Mouse (Mus musculus) G1E (cell line): ENCODE measurements around the gene Tmtc2. TPM values are rescaled to one million over a fixed set of nuclear protein-coding genes. Genes with fewer than 3 reads are reported as not detected.

Experiments
- ATAC-seq: 2 replicates; pipeline ENCODE4 v1.8.0; 2016; ENCODE audit warnings: mild to moderate bottlenecking; ENCODE audit not compliant: insufficient number of reproducible peaks, poor library complexity, low FRiP score, severe bottlenecking; ENCODE audit errors: extremely low read depth
- DNase-seq: peaks from one replicate; pipeline ENCODE4 v3.0.0; 2012; ENCODE audit warnings: low spot score
- H3K27me3 ChIP-seq: 2 replicates; pipeline ENCODE4 v1.6.1; 2012; ENCODE audit warnings: mild to moderate bottlenecking, low read length, inconsistent platforms; ENCODE audit not compliant: insufficient read depth
- H3K36me3 ChIP-seq: replicated peaks from 2 replicates; pipeline ENCODE3; 2012; ENCODE audit warnings: mild to moderate bottlenecking, inconsistent platforms
- H3K4me1 ChIP-seq: 2 replicates; pipeline ENCODE4 v1.6.1; 2012; ENCODE audit warnings: low read depth, low read length, inconsistent platforms, mixed read lengths; ENCODE audit not compliant: insufficient read depth
- H3K4me3 ChIP-seq: 2 replicates; pipeline ENCODE4 v1.5.1; 2012; ENCODE audit warnings: low read depth, mild to moderate bottlenecking, inconsistent platforms, low read length, moderate library complexity, mixed read lengths
- H3K9me3 ChIP-seq: replicated peaks from 2 replicates; pipeline ENCODE4 v1.6.1; 2012; ENCODE audit warnings: inconsistent platforms
- CTCF ChIP-seq: IDR thresholded peaks from 2 replicates; pipeline ENCODE4 v1.5.1; 2012; ENCODE audit warnings: low read depth, low read length, inconsistent platforms, mixed read lengths
- GATA1 ChIP-seq: IDR thresholded peaks from 2 replicates; pipeline ENCODE4 v1.6.1; 2012; ENCODE audit warnings: borderline replicate concordance, low read length, inconsistent platforms, mixed read lengths
- GATA2 ChIP-seq: IDR thresholded peaks from 2 replicates; pipeline ENCODE4 v1.6.1; 2012; ENCODE audit warnings: low read depth, low read length, inconsistent platforms, borderline replicate concordance
- POLR2AphosphoS5 ChIP-seq: IDR thresholded peaks from 2 replicates; pipeline ENCODE4 v1.6.1; 2012; ENCODE audit warnings: low read depth, low read length, inconsistent platforms; ENCODE audit not compliant: insufficient replicate concordance
- TAL1 ChIP-seq: conservative IDR thresholded peaks from 2 replicates; pipeline ENCODE4 v1.6.1; 2012; ENCODE audit warnings: low read depth, low read length, inconsistent platforms, mixed read lengths
- polyA plus RNA-seq: library from polyadenylated mRNA; stranded (reverse); fragments of >175 nt; gene quantifications from 2 replicates; pipeline ENCODE4 v1.2.3, GENCODE M21; 2012
- total RNA-seq, 2 experiments: library from RNA; stranded (forward) in 1 of 2; stranded (reverse) in 1 of 2; fragments of 200-1000 nt in 1 of 2; fragments of >200 nt in 1 of 2; fragmentation: Nextera tagmentation in 1 of 2; gene quantifications; 2 replicates each; pipeline ENCODE4 v1.2.3; 2014 to 2017

The Tmtc2 gene
- total and polyA plus RNA-seq, 3 experiments, result 0.86 to 14.4 (median 5.3) TPM

DNA sequence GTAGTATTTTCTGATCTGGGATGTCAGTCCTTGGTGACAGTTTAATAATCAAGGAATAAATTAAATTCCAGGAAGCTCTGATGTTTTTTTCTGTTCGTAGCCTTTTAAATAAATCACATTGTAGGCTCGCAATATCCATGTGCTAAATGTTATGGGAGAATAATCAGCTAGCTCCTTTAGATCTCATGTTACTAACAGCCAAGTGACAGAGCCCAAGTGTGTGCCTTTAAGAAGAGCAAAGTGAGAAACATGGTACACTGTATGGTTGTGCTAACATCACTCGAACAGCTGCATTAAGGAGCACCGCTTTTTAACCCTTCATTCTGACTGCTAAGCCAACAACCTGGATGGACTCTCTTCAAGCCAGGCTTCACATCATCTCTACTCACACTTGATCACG is 146.2 kb downstream of the Tmtc2 start:
- Histone ChIP-seq H3K4me1 (peaks cover 31% of the 10 kb centered on the region), H3K36me3 (no peaks in the 10 kb centered on the region), H3K4me3 (no peak overlapping the region), H3K27me3 (no peaks in the 10 kb centered on the region), H3K9me3 (no peaks in the 10 kb centered on the region)
- no peak for ATAC-seq
- TF ChIP-seq CTCF (no peak), GATA1 (no peak), GATA2 (no peak), POLR2AphosphoS5 (no peak)
- DNase-seq, result no peak

DNA sequence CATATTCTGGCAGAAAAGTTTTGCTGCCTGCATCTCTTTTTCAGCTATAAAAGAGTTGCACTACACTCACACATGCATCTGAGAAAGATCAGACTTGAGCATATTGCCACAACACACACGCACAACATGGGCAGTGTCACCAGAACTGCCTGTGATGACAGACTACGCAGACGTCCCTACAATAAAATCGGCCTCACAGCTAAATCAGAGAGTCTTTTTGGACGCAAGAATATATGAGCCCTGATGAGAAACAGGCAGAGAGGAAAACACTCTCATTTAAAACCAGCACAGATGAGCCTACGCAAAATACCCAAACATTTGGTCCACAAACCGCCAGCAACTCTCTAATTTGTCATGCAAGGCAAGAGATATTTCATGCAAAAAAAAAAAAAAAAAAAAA is 146.6 kb downstream of the Tmtc2 start:
- TF ChIP-seq GATA2, result no peak
- TF ChIP-seq POLR2AphosphoS5, result no peak
- TF ChIP-seq CTCF, result no peak
- no peak for TF ChIP-seq TAL1
- TF ChIP-seq GATA1, result no peak
- no peak for ATAC-seq
- H3K9me3 ChIP-seq, result no peaks in the 10 kb centered on the region

DNA sequence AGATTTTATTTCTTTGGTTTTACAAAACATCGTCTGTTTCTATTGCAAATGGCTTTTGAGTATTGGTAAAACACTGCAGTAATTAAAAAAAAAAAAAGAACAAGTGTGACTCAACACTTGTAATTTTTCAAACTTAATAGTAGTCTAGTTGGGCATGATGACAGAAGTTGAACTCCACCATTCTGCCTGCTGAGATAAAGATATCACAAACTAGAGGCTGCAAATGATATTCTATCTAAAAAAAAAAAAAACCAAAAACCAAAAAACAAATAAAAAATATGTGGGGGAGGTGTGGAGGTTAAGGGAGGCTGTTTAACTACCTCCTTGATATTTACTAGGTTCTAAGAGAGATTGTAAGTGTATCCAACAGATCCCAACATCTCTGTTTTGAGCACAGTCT is 149.2 kb downstream of the Tmtc2 start:
- H3K4me1 ChIP-seq, result peaks cover 36% of the 10 kb centered on the region
- H3K4me3 ChIP-seq, result no peak overlapping the region; the same call in 1 of the 2 replicates
- peak; percentile 84 for ATAC-seq
- no peaks in the 10 kb centered on the region for H3K27me3 ChIP-seq
- DNase-seq, result no peak
- TF ChIP-seq GATA2, result no peak
- no peak for TF ChIP-seq POLR2AphosphoS5
- no peak for TF ChIP-seq GATA1
- no peak for TF ChIP-seq CTCF
- no peak for TF ChIP-seq TAL1
- H3K9me3 ChIP-seq, result no peaks in the 10 kb centered on the region
- no peaks in the 10 kb centered on the region for H3K36me3 ChIP-seq

More for the DNA sequence above, 146.6 kb downstream of the Tmtc2 start:
- Histone ChIP-seq H3K36me3 (no peaks in the 10 kb centered on the region), H3K4me1 (peaks cover 34% of the 10 kb centered on the region), H3K4me3 (no peak overlapping the region), H3K27me3 (no peaks in the 10 kb centered on the region)
- DNase-seq, result no peak

DNA sequence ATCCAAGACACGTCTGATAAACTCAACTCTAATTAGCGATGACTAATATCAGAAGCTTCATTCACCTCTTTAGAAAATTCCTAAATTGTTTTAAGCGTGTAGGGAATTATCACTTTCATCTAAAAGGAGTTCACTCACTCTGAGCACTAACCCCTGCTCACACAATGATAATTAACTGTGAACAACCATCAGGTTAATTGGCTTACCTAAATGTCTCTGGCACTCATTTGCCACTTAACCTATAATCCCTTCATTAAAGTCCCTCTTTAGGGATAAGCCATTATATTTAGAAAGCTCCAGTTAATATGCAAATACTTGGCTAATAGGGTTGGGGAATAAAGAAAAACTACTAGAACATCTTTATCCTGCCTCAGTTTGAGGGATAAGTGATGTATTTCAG is 151.1 kb downstream of the Tmtc2 start:
- Histone ChIP-seq H3K4me3 (no peak overlapping the region), H3K27me3 (no peaks in the 10 kb centered on the region), H3K36me3 (peaks cover 2% of the 10 kb centered on the region), H3K4me1 (peaks cover 43% of the 10 kb centered on the region), H3K9me3 (no peaks in the 10 kb centered on the region)
- TF ChIP-seq GATA1, result no peak
- ATAC-seq, result no peak
- no peak for DNase-seq

DNA sequence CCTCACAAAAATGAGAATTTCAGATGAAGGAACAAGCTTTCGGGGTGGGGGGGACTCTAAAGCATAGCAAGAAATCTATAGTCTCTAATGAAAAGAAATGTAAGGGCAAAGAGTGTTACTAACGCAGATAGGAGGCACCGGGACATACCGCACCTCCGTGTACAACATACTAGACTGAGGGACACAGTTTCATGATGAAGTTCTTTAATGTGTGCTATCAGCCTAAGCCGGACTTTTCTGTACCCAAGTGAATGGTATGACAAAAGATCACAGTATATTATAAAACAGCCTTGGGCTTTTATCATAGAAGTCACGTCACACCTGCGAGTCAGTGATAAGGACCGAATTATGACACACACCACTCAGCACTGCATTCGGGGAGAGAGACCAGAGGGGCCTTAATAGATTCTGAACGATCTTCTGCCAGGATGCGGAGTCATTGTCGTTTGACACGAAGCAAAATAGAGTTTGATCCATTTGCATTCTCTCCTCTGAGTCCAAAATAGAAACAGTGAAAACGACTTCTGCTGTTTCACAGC is 156.3 kb downstream of the Tmtc2 start:
- Histone ChIP-seq H3K36me3 (peaks cover 7% of the 10 kb centered on the region), H3K27me3 (no peaks in the 10 kb centered on the region), H3K4me1 (peaks cover 46% of the 10 kb centered on the region), H3K4me3 (peak overlapping the region; percentile 28; the same call in 1 of the 2 replicates), H3K9me3 (no peaks in the 10 kb centered on the region)
- no peak for TF ChIP-seq GATA1
- no peak for TF ChIP-seq GATA2
- TF ChIP-seq TAL1, result peak; percentile 97
- no peak for TF ChIP-seq POLR2AphosphoS5
- TF ChIP-seq CTCF, result no peak
- peak; percentile 95 for ATAC-seq
- peak; percentile 60 for DNase-seq

DNA sequence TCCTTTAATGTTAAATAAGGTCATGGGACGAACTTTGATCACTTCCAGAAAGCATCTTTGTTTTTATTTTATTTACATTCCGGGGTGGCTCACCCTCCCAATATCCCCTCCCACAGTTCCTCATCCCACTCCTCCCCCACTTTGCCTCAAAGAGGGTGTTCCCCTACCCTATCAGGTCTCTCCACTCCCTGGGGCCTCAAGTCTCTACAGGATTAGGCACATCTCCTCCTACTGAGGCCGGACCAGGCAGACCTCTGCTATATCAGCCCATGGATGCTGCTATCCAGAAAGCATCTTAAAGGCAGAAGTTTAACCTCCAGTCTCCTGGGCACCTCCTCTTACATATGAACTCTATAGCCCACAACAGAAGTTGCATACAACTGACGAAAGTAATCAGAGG is 157.7 kb downstream of the Tmtc2 start:
- Histone ChIP-seq H3K27me3 (no peaks in the 10 kb centered on the region), H3K9me3 (no peaks in the 10 kb centered on the region), H3K4me3 (no peak overlapping the region; the same call in 1 of the 2 replicates), H3K36me3 (peaks cover 7% of the 10 kb centered on the region), H3K4me1 (peaks cover 41% of the 10 kb centered on the region)
- TF ChIP-seq GATA2 (no peak), TAL1 (no peak), GATA1 (no peak), CTCF (no peak), POLR2AphosphoS5 (no peak)
- ATAC-seq (no peak), DNase-seq (no peak)

DNA sequence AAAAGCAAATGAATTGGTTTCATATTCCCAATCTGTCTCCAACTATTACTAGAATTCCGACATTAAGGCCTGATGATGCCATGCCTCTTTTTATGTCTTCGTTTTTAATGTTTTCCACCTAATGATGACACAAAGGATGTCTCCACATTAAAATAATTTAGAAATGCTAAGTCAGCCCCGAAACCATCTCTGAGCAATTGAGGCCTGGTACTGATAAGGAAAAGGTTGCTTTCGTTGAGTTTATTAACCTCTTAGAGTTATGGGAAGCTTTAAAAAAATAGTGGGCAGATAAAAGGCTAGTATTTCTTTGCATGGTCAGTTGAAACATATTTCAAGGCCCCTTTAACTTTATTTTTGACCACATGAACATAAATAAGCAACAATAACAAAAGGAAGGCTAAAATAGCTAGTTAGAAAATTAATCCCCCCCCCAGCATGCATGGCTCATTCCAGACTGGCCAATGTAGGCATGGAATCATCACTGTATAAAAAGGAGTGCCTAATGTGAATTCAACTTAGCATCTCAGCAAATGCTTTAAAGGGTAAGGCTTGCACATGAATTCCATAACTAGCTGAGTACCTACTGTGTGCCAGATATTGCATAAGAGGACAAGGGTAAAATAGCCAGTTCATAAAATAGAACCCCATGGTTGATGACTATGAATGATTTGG is 168.3 kb downstream of the Tmtc2 start:
- no peak overlapping the region for H3K4me3 ChIP-seq
- H3K4me1 ChIP-seq, result peaks cover 7% of the 10 kb centered on the region
- TF ChIP-seq GATA1 (no peak), POLR2AphosphoS5 (no peak), CTCF (no peak), TAL1 (no peak)
- H3K27me3 ChIP-seq, result no peaks in the 10 kb centered on the region
- H3K9me3 ChIP-seq, result no peaks in the 10 kb centered on the region; the same call in 1 of the 2 replicates
- no peak for ATAC-seq
- no peaks in the 10 kb centered on the region for H3K36me3 ChIP-seq
- no peak for DNase-seq
